Mouse (Mus musculus) G1E (cell line): ENCODE measurements around the gene Ywhah.

Source experiments
- CTCF ChIP-seq: IDR thresholded peaks from 2 replicates; pipeline ENCODE4 v1.5.1; 2012; ENCODE audit warnings: low read depth, low read length, inconsistent platforms, mixed read lengths
- GATA1 ChIP-seq: IDR thresholded peaks from 2 replicates; pipeline ENCODE4 v1.6.1; 2012; ENCODE audit warnings: borderline replicate concordance, low read length, inconsistent platforms, mixed read lengths
- POLR2AphosphoS5 ChIP-seq: IDR thresholded peaks from 2 replicates; pipeline ENCODE4 v1.6.1; 2012; ENCODE audit warnings: low read depth, low read length, inconsistent platforms; ENCODE audit not compliant: insufficient replicate concordance
- TAL1 ChIP-seq: conservative IDR thresholded peaks from 2 replicates; pipeline ENCODE4 v1.6.1; 2012; ENCODE audit warnings: low read depth, low read length, inconsistent platforms, mixed read lengths

DNA sequence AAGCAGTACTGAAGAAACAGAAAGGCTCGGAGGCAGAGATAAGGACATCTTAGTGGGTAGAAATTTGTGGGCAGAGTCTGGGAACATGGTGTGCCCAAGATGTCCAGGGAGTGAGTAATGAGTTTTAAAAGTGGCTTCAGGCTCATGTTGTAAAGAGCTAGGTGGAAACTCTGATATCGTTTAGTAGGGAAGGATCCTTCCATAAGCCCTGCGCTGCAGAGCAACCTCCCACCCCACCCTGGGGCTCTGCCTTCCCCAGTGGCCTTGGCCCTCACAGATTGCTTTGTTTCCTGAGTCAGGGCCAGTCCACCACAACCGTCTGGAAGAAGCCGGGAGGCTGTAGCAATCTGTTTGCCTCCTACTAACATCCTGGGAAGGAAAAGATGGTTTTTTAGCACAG lies 3.0 kb upstream of the Ywhah start:
- TF ChIP-seq CTCF, result no peak
- no peak for TF ChIP-seq POLR2AphosphoS5
- no peak for TF ChIP-seq GATA1
- TF ChIP-seq TAL1, result no peak
